Mouse (Mus musculus) bone marrow, adult 2 months (tissue): Measurements from ENCODE around the gene Slc9a7. TPM values are rescaled to one million over a fixed set of nuclear protein-coding genes. Genes with fewer than 3 reads are reported as not detected.

Experiments
- H3K27ac ChIP-seq: fragments of 200-500 bp; 2 replicates; pipeline ENCODE4 v1.5.1; 2012; ENCODE audit warnings: low read depth, mild to moderate bottlenecking, control low read depth, inconsistent platforms, low read length; ENCODE audit not compliant: control insufficient read depth, poor library complexity, insufficient read depth
- H3K4me1 ChIP-seq: fragments of 200-500 bp; 2 replicates; pipeline ENCODE4 v1.6.1; 2011; ENCODE audit warnings: low read length; ENCODE audit not compliant: control insufficient read depth, insufficient read depth
- H3K4me3 ChIP-seq: fragments of 200-500 bp; replicated peaks from 2 replicates; pipeline ENCODE3; 2011; ENCODE audit warnings: mild to moderate bottlenecking, low read depth, low read length, control low read depth; ENCODE audit not compliant: control insufficient read depth
- CTCF ChIP-seq: fragments of 200-500 bp; IDR thresholded peaks from 2 replicates; pipeline ENCODE4 v1.5.1; 2011; ENCODE audit warnings: low read length, control low read depth; ENCODE audit not compliant: control insufficient read depth, insufficient read depth
- POLR2A ChIP-seq: fragments of 200-500 bp; IDR thresholded peaks from 2 replicates; pipeline ENCODE4 v1.6.1; 2011; ENCODE audit warnings: low read depth, mild to moderate bottlenecking, control low read depth, low read length, borderline replicate concordance; ENCODE audit not compliant: control insufficient read depth
- WGBS: fragments of 180-500 bp; shearing (Covaris S2); methylation state at CpG from one replicate; pipeline ENCODE4 v1.1.7; 2018; 5-methylcytosine and 5-hydroxymethylcytosine counted together
- polyA plus RNA-seq: library from polyadenylated mRNA; stranded (reverse); fragments of >200 nt; gene quantifications from 2 replicates; pipeline ENCODE4 v1.2.4, GENCODE M21; 2011; ENCODE audit warnings: low replicate concordance; ENCODE audit not compliant: missing spikeins, insufficient read depth, insufficient read length

Gene Slc9a7
- polyA plus RNA-seq, 1 experiment, result 2.3 TPM

DNA sequence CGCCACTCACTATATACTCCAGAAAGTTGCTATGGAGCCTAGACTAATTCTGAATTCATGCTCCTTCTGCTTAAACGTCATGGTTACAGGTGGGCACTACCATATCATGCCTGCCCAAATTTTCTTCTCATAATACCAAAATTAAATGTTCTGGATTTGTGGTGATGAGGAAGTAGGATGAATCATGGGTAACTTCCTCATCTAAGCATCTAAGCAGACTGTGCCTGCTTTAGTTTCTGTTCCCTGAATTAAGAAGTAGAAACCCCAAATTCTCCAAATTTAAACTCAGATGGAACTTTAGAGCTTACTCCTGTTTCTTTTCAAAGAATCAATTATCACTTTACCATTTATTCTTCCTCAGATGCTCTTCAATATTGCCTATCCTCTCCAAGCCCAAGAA is 173.9 kb downstream of the Slc9a7 start:
- no peak overlapping the region for H3K27ac ChIP-seq

DNA sequence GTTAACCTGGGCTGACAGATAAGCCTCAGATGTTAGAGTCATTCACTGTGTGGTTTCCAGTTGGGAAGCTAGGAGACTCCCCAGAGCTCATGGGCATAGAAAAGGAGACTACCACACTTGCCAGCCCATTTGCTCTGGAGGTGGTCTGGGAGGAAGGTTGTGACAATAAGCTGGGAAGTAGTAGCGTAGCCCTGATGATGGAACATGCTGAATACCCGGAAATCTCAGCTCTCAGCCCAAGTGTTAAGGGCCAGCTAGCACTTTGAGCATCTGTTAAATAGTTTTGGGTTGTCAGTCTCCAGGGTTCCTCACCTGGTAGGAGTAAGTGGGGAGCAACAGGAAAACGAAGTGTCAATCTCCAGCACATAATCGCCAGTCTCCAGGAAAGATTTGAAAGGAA is 221.4 kb downstream of the Slc9a7 start:
- no peaks in the 10 kb centered on the region for H3K4me1 ChIP-seq
- 69% methylated on average over 4 of the region's 4 CpGs for WGBS
- H3K27ac ChIP-seq, result no peak overlapping the region
- TF ChIP-seq CTCF (no peak), POLR2A (no peak)
- H3K4me3 ChIP-seq, result no peak overlapping the region

More for the DNA sequence above, 173.9 kb downstream of the Slc9a7 start:
- 68% methylated on average over 2 of the region's 2 CpGs for WGBS
- no peak for TF ChIP-seq CTCF
- no peak for TF ChIP-seq POLR2A
- no peak overlapping the region for H3K4me3 ChIP-seq
- no peaks in the 10 kb centered on the region for H3K4me1 ChIP-seq

GRCm38 (mm10) chrX:20066636-20067035 is 225.0 kb downstream of the Slc9a7 start:
- Histone ChIP-seq H3K4me3 (no peak overlapping the region), H3K4me1 (no peaks in the 10 kb centered on the region), H3K27ac (no peak overlapping the region)
- TF ChIP-seq POLR2A, result no peak
- no peak for TF ChIP-seq CTCF

DNA sequence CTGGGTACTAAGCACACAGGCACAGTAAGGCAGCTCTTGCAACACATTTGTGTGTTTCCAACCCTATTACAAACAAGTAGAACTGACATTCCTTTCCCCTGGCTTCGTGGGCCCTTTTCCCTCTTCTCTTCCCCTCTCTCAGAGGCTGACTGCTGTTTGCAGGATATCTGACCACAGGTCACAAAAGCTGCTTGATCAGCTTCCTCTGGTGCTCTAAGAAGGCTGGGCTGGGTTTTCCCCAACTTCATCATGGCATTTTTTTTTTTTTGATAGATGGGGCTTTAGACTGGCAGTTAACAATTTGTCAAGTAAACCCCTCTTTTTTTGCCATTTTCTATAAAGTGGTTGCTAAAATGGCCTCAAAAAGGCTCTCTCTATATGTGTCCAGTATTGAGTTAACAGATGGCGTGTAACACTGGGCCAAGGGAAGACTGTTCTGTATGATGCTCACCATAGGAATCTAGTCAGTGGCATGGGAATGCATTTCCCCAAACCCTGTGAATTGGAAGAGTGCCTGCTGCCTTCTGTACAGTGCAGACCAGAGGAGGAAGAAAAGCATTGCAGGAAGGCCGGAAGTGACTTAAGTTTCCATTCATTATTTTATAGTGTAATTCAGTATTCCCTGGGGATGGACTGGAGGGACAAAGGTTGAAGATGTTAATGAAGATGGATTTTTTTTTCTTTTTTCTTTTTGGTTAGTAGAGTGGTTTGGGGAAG is 229.7 kb downstream of the Slc9a7 start:
- Histone ChIP-seq H3K27ac (no peak overlapping the region), H3K4me3 (no peak overlapping the region), H3K4me1 (no peaks in the 10 kb centered on the region)
- 46% methylated on average over 3 of the region's 3 CpGs for WGBS
- TF ChIP-seq CTCF (no peak), POLR2A (no peak)

- H3K27ac ChIP-seq, result no peak overlapping the region
- TF ChIP-seq POLR2A (no peak), CTCF (no peak)
- WGBS, result 15% methylated on average over 47 of the region's 47 CpGs
- peak overlapping the region; percentile 6 for H3K4me3 ChIP-seq
- H3K4me1 ChIP-seq, result no peaks in the 10 kb centered on the region
Observed at GRCm38 (mm10) chrX:20060769-20061315, 230.8 kb downstream of the Slc9a7 start.

DNA sequence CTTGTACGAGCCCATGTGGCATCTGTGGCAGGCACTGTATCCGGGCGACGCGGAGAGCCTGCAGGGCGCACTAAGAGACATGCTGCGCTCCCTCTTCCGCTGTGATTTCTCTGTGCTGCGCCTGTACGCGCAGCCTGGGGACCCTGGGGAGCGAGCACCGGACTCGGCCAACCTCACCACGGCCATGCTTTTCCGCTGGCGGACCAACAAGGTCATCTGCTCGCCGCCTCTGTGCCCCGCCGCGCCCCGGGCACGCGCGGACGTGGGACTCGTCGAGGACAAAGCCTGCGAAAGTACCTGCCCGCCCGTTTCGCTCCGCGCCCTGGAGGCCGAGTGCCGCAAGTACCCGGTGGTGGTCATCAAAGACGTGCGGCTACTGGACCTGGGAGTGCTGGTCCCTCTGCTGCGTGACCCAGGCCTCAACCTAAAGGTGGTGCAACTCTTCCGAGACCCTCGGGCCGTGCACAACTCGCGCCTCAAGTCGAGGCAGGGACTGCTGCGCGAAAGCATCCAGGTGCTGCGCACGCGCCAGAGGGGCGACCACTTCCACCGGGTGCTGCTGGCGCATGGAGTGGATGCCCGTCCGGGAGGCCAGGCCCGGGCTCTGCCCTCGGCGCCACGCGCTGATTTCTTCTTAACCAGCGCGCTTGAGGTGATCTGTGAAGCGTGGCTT is 231.4 kb downstream of the Slc9a7 start:
- Histone ChIP-seq H3K4me1 (no peaks in the 10 kb centered on the region), H3K27ac (no peak overlapping the region), H3K4me3 (peak overlapping the region; percentile 32)
- TF ChIP-seq POLR2A, result no peak
- TF ChIP-seq CTCF, result no peak
- WGBS, result 18% methylated on average over 65 of the region's 65 CpGs

DNA sequence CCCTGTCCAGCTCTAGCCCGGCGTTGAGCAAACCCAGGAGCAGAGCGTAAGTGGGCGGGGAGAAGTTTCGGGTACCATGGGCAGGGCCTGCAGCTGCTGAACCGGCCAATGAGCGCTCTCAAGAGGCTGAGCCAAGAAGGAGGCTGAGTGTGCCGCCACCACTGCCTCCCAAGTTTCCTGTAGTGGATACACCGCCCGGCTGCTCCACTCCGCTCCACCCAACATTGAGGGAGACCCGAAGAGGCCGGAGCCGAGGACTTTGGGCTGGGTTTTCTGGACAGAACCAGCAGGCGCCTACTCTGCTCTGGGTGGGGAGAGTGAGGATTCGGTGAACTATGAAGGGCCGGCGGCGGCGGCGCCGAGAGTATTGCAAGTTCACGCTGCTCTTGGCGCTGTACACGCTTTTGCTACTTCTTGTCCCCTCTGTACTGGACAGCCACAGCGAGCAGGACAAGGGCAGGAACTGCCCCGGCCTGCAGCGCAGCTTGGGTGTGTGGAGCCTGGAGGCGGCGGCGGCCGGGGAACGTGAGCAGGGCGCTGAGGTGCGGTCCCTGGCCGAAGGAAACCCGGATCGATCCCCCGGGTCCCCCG is 232.1 kb downstream of the Slc9a7 start, which contains the start of gene Chst7:
TSS of gene Chst7 (plus strand) at position 180 of the 591 bp plus-strand sequence.
- no peaks in the 10 kb centered on the region for H3K4me1 ChIP-seq
- no peak for TF ChIP-seq CTCF
- no peak for TF ChIP-seq POLR2A
- H3K4me3 ChIP-seq, result peak within 1 kb of the TSS; percentile 39
- H3K27ac ChIP-seq, result no peak within 1 kb of the TSS
- 12% methylated on average over 39 of the region's 40 CpGs for WGBS

Other genes with a start within 250 kb of the Slc9a7 start
- gene Chst7, start 232.2 kb downstream of the Slc9a7 start, polyA plus RNA-seq, result not detected in 2 replicates
- gene Rp2, start 72.7 kb upstream of the Slc9a7 start, polyA plus RNA-seq, result 9.7 and 12.7 TPM in 2 replicates
- 1.9 and 4.0 TPM in 2 replicates for gene Jade3, start 133.9 kb upstream of the Slc9a7 start, polyA plus RNA-seq